Mouse (Mus musculus) fat pad, adult 2 months (tissue): ENCODE data around the gene Pcgf3.

Experiments used
- DNase-seq: peaks from one replicate; pipeline ENCODE4 v3.0.0-alpha.2; 2011; ENCODE audit warnings: low read depth, low spot score; ENCODE audit errors: extremely low read depth

Gene Pcgf3

DNA sequence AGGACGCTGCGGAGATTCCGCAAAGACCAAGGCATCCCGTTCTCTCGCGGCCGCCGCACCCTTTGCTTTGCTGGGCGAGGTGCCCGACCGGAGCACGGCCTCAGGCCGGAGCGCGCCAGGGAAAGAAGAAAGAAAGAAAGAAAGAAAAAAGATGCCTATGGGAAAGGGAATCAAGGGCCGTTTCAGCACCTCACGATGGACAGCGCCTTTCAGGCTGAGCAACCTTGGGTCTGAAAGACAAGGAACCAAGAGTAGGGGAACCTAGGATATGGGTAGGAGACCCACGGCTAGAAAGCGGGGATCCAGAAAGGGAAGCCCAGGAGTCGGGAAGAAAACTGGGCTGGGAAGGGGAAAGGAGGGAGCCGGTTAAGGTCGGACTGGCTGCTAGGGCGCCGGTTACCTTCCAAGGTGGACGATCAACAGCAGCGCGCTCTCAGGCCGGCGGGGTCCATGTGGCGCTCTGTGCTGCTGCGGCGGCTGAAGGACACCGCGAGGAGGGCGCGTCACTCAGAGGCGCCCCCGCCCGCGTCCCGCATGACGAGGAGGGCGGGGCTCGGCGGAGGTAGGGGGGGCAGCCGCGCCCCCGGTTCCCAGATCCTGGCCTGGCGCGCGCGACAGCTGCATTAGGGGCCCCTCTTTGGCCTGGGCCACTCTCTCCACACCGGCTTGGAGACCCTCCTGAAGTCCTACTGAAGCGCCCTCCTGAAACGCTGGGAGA, 88.6 kb downstream of the Pcgf3 start, which contains the start of gene Cplx1:
Gene Cplx1, minus strand, starts transcription at position 536 of the 718 bp plus-strand sequence.
- no peak for DNase-seq

GRCm38 (mm10) chr5:108550207-108550594, 89.2 kb downstream of the Pcgf3 start:
- no peak for DNase-seq

- DNase-seq = no peak
Observed at GRCm38 (mm10) chr5:108554041-108554440, 93.0 kb downstream of the Pcgf3 start.
